Mouse (Mus musculus): Measurements from ENCODE around the gene Dcaf11. TPM values are rescaled to one million over a fixed set of nuclear protein-coding genes. Genes with fewer than 3 reads are reported as not detected.

The Dcaf11 gene
- total RNA-seq, 2 experiments from 2014 or later = 73.1 to 77.7 TPM

DNA sequence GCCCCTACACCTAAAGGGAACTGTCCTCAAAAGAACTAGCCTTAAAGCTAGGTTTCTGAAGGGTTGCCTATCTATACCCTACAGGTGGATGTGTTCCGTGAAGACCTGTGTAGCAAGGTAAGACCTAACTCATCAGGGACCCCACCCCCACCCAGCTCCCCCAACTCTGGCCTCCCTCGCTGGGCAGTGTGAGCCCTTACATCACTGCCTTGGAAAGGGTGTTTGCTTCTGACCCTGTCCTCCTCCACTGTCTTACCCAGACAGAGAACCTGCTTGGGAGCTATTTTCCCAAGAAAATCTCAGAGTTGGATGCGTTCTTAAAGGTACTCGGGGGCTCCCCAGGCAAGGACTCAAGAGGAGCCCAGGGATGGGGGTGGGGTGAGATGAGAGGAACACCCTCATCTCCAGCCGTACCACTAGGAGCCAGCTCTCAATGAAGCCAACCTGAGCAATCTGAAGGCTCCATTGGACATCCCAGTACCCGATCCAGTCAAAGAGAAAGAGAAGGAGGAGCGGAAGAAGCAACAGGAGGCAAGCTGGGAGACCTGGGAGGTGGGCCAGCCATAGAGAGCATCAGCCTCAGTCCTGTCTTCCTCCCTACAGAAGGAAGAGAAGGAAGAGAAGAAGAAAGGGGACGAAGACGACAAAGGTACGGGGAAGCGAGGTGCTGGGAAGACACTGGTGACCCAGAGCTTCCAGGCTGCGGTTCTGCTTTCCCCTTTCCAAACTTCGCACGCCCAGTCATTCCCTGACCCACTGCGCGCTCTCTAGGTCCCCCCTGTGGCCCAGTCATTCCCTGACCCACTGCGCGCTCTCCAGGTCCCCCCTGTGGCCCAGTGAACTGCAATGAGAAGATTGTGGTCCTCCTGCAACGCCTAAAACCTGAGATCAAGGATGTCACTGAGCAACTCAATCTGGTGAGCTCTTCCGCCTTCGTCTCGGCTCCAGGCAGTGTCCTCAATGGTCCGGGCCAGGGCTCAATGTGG, 20.0 kb downstream of the Dcaf11 start:
- intact Hi-C loops (cut with DNase I) = loop anchor here (2.0 kb wide), 1 partner anchor 19 kb away; the partner anchor contains the start of genes A730061H03Rik and Dcaf11
- DNase-seq (ENCODE audit: low spot score in 2 of 2) = no peak

DNA sequence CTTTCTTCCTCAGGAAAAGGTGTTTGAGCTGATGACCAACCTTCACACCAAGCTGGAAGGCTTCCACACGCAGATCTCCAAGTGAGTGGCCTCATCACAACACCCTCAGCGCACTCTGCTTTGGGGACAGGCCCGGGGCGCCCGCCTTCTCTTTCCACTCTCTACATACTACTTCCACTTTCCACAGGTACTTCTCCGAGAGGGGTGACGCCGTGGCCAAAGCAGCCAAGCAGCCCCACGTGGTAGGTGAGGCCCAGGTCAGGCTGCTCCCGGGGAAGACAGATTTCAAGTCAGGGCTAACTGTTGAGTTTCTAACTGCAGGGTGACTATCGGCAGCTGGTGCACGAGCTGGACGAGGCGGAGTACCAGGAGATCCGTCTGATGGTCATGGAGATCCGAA, 20.9 kb downstream of the Dcaf11 start:
- no peak for DNase-seq (ENCODE audit: low spot score in 2 of 2)
- intact Hi-C loops (cut with DNase I) = no loop called here

DNA sequence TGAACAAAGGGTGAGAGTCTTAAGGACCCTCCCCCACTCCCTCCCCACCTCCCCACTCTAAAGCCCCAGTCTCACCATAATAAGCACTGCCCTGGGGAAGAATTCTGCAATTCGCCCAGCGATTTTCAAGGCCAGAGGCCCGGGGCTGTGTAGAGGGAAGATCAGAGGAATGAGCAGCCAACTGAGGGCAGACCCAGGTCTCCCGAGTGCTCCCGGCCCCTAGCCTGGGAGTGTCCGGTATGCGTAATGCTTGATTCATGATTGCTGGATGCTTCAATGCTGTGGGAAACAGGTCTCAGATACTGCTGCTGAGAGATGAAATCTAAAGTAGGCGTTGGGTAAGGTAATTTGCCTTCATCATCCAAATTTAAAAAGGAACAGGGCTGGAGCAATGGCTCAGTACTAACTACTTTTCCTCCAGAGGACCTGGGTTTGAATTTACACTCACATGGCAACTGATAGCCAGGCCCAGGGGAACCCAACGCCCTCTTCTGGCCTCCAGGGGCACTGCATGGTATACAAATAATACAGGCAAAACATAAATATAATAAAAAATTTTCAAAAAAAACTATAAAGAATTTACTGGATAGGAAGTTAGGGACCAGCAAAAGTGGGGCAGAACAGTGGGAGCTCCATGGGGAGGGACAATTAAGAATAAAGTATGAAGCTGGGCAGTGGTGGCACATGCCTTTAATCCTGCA, 22.3 kb downstream of the Dcaf11 start:
- DNase-seq (ENCODE audit: low spot score in 2 of 2) = no peak
- intact Hi-C loops (cut with DNase I) = no loop called here

DNA sequence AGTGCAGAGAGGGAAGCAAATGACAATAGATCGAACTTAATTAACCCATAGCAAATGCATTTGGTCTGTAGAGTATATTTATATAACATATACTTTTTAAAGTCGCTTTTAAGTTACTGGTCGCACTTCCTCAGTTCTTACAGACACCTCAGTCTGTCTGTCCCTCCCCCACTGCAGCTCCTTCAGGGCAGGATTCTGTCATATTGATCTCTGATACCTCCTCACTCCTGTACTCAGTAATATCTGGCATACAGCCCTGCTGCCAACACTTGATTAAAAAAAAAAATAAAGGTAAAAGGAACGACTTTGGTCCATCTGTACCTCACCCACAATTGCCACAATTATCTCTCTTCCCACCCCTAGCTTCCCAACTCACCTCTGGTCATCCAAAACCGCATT, 24.5 kb downstream of the Dcaf11 start:
- DNase-seq (ENCODE audit: low spot score in 2 of 2) = no peak
- intact Hi-C loops (cut with DNase I) = no loop called here

DNA sequence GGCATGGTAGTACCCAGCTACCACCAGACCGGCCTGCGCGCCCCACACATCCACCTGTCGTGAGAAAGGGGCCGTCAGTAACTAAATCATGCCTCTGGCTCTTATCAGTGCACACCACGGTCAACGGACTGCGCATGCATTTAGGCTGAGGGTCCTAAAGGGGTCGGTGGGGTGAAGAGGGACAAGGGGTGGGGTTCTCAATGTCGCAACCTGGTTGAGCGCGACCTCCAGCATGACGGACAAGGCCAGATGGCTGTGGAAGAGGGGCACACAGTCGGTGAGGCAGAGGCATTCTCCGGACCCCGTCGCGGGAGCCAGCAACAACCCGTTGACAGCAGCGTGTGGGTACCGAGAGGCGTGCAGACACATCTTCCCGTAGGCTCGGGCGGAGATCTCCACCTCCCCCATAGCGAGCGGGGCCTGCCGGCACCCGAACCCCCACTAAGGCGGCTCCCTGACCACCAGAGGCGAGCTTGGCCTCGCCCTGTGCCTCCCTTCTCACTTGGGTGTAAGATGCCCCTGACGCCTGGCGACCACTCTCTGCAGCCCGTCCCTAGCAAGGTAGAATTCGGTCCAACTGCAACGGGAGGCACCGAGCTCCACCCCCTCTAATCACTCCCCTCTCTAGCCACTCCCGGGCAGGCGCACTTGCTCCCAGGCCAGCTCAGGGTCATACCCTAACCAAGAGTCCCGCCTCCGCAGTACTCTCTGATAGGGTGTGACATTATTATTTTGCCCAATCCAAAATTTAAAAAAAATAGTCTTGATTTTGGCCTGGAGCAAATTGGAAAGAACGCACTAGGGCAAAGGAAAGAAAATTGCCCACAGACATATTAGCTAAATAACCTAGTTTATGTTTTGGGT, 25.1 kb downstream of the Dcaf11 start, which contains the start of gene Emc9:
Gene Emc9 (minus strand): TSS at position 601 of the 864 bp plus-strand sequence.
- intact Hi-C loops (cut with DNase I) = no loop called here
- peak; percentile 63 to 68 for DNase-seq (ENCODE audit: low spot score in 2 of 2)

DNA sequence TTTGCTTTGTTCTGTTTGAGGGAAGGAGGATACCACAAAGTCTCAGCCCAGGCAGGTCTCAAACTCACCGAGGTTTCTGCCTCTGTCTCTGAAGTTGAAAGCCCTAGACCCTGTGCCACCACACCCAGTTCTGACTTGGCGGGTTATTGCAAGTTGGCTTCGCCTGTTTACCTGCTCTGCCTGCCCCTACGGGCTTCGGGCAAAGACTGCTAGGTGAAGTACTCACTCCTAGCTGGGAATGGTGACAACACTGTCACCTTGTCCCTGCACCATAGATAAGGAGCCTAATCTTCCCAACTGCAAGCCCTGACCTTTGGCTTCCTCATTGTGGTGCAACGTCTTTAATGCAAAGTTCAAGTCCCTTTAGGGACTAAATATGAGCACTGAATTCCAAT, 25.8 kb downstream of the Dcaf11 start:
- intact Hi-C loops (cut with DNase I) = no loop called here
- no peak for DNase-seq (ENCODE audit: low spot score in 2 of 2)

DNA sequence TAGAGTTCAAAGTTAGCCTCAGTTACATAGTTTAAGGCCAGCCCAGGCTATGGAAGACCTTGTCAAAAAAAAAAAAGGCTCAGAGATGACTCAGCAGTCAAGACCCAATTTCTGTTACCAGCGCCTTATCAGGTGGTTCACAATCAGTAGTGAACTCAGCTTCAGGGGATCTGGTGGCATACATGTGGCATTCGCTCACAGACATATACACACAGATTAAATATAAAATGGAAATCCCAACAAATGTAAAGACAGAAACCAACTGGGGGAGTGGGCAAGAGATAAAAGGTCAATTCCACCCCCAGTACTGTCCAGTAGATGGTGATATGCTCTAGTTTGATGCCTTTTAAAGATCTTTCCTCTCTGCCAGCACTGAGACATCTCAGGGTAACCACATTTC, 26.3 kb downstream of the Dcaf11 start:
- no peak for DNase-seq (ENCODE audit: low spot score in 2 of 2)
- intact Hi-C loops (cut with DNase I) = no loop called here

DNA sequence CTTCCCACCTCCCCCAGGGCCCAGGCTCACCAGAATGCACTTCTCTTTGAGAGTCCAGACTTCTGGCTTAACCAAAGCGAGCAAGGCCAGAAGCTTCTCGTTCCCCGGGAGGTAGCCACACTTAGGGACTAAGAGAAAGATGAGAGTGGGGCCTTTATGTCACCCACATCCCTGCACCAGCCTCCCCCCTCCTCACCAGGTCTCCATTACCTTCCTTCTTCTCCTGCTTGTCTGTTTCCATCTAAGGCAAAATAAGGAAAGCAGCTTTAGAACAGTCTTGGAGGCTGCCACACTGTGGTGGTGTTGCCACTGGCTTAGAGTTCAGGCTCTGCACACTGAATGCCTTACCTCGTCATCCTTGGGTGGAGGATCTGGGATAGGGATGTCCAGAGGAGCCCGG, 29.5 kb downstream of the Dcaf11 start:
- intact Hi-C loops (cut with DNase I) = no loop called here

DNA sequence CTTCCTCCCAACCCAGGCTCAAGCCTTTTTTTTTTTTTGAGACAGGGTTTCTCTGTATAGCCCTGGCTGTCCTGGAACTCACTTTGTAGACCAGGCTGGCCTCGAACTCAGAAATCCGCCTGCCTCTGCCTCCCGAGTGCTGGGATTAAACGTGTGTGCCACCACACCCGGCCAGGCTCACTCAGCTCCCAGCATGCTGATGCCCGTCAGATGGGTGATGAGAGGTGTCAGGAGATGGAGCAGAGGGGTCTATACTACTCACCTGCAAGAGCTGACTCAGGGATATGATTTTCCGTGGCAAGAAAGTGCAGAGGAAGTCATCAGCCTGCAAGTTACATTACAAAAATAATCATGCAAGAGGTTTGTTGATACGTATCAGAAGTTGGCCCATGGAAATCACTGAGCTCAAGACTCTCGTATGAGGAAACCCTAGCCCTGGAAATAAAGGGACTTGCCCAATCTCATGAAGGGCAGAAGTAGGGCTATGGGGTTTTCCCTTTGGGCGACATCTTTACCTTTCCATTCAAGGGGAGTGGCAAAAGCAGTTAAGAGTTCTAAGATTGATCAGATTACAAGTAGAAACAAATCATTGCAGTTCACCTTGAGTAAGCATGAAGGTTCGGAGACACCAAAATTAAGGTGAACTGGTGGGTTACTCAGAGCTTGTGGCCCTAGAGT, 30.1 kb downstream of the Dcaf11 start:
- DNase-seq (ENCODE audit: low spot score in 2 of 2) = no peak
- intact Hi-C loops (cut with DNase I) = loop anchor here (5.0 kb wide), 1 partner anchor 47 kb away; the partner anchor contains the start of genes Gm49378 and Ipo4

More for the DNA sequence above, 29.5 kb downstream of the Dcaf11 start:
- DNase-seq (ENCODE audit: low spot score in 2 of 2) = no peak

DNA sequence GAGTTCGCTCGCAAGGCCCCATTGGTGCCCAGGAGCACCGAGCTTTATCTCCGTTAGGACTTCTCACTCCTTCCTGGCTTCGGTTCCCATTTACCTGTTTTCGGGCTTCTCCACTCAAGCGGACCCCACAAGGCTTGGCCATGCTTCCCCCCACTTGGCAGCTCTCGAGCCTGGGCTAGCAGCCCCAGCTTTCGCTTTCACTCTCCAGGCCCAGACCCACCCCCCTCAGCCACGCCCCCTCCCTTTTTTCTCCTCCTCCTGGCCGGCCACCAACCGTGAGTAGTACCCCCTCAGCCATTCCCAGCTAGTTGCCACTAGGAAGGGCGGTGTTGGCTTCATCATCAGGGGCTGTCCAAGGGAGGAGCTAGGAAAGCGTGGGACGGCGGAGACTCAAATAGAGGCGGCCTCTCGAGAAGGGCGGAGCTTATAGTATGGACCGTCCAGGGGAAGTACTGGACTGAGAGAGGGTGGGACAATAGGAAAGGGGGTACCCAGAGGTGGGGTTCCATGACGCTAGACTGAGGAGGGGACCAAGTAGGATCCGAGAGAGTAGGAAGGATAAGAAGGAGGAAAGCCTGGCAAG, 31.0 kb downstream of the Dcaf11 start, which contains the start of gene Psme2:
Gene Psme2 (minus strand): TSS at position 366 of the 583 bp plus-strand sequence.
- intact Hi-C loops (cut with DNase I) = loop anchor here (5.0 kb wide), 1 partner anchor 46 kb away; the partner anchor contains the start of genes Gm49378 and Ipo4
- peak; percentile 88 to 97 for DNase-seq (ENCODE audit: low spot score in 2 of 2)

DNA sequence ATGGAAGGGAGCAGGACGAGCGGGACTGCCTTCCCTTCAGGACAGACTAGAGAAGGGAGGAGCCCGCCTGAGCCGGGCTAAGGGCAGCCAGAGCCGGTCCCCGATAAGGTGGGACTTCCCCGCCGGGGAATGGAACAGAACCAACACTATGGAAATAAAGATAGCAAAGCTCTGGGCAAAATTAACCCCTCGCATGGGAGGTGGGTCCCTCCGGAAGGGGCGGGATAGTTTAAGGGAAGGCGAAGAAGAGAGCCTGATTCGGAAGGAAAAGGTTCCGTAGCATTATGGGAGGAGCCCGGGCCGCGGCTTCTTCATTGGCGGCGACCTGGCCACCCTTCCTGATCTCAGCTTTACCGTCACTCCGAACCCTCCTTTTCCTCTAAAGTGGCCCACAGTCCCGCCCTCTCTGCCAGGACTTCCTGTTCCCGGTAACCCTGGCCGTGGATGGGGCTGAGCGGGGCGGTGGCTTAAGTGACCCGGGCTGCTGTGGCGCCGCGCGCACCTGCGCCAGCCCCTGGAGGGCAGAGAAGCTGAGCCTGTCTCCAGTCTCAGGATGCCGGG, 31.6 kb downstream of the Dcaf11 start, which contains the start of gene Rnf31:
Gene Rnf31 (plus strand): TSS at position 378 of the 561 bp plus-strand sequence.
- peak; percentile 93 to 98 for DNase-seq (ENCODE audit: low spot score in 2 of 2)
- intact Hi-C loops (cut with DNase I) = loop anchor here (5.0 kb wide), 1 partner anchor 46 kb away; the partner anchor contains the start of genes Gm49378 and Ipo4

DNA sequence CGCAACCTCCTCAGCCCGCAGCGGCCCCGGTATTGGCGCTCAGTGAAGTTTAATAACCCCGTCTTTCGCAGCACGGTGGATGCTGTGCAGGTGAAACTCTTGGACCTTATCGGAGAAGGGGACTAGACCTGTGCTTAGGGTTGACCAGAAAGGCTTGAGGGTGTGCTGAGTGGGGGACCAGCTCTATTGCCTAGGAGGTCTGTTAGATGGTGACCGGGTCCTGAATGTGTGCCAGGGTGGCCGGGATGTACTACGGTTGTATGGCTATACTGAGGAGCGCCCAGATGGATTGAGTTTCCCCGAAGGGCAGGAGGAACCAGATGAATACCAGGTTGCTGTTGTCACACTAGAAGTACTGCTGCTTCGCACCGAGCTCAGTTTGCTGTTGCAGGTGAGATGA, 32.4 kb downstream of the Dcaf11 start:
- no peak for DNase-seq (ENCODE audit: low spot score in 2 of 2)
- intact Hi-C loops (cut with DNase I) = loop anchor here (5.0 kb wide), 1 partner anchor 45 kb away; the partner anchor contains the start of genes Gm49378 and Ipo4

DNA sequence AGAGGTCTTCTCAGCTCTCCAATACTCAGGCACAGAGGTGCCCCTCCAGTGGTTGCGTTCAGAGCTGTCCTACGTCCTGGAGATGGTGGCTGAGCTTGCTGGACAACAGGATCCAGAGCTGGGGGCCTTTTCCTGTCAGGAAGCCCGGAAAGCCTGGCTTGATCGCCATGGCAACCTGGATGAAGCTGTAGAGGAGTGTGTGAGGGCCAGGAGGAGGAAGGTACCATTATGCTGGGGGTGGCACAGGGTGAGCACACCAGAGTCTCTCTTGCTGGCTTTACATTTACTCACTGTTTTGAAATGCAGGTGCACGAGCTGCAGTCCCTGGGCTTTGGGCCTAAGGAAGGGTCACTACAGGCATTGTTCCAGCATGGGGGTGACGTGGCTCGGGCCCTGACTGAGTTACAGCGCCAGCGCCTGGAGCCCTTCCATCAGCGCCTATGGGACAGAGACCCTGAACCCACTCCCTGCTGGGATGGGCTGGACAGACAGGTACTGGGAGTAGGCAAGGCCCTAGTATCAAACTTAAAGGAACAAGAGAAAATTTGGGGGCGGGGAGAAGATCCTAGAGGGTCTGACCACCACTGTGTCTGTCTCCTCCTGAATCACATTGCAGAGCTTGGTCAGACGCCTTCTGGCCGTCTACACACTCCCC, 36.4 kb downstream of the Dcaf11 start:
- intact Hi-C loops (cut with DNase I) = no loop called here
- DNase-seq (ENCODE audit: low spot score in 2 of 2) = peak in 1 of 2 experiments; percentile 46

DNA sequence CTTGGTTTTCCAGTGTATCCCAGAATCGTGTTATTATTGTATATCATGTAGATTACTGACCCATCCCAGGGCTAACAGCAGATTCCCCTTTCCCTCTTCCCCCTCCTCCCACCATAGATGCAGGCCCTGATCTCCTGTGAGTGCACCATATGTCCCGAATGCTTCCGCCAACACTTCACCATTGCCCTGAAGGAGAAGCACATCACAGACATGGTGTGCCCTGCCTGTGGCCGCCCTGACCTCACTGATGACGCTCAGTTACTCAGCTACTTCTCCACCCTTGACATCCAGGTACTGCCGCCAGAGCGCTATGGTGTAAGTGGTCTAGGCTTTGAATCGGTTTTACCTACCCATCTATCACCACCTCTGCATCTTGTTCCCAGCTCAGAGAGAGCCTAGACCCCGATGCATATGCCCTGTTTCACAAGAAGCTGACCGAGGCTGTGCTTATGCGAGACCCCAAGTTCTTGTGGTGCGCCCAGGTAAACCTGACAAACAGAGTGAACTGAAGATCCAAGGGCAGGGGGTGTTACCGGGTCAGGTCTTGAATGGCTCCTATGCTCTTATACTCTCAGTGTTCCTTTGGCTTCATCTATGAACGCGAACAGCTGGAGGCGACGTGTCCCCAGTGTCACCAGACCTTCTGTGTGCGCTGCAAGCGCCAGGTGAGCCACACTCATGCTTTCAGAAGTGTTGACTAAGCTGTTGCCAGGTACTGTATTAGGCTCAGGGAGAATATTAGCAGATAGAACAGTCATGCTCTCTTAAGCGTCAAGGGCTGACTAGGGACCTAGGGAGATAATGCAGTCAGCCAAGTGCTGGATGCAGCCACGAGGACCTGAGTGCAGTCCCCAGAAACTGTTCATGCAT, 39.0 kb downstream of the Dcaf11 start:
- intact Hi-C loops (cut with DNase I) = no loop called here
- DNase-seq (ENCODE audit: low spot score in 2 of 2) = no peak

DNA sequence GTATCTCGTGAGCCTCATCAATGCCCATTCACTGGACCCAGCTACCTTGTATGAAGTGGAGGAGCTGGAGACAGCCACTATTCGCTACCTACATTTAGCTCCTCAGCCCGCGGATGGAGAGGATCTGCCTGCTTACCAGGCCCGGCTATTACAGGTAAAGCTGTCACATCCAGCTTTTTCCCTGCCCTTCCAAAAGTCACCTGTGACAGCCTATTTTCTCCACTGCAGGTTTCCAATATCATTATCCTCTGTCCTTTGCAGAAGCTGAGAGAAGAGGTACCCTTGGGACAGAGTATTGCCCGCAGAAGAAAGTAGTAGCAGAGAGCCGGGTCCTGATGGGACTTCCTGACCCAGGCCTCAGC, 43.4 kb downstream of the Dcaf11 start, which contains the start of gene Irf9:
Gene Irf9 (plus strand): TSS at position 301 of the 362 bp plus-strand sequence.
- intact Hi-C loops (cut with DNase I) = no loop called here
- no peak for DNase-seq (ENCODE audit: low spot score in 2 of 2)
